Mouse (Mus musculus) embryonic fibroblast, embryonic 13.5 days (primary cell): Measurements from ENCODE around the gene Zfp217. TPM values are rescaled to one million over a fixed set of nuclear protein-coding genes. Genes with fewer than 3 reads are reported as not detected.

ENCODE experiments used
- H3K27ac ChIP-seq: 2 replicates; pipeline ENCODE4 v1.5.1; 2012; ENCODE audit warnings: low read length, control low read depth, inconsistent platforms; ENCODE audit not compliant: insufficient read depth
- H3K4me1 ChIP-seq: 2 replicates; pipeline ENCODE4 v1.6.1; 2011; ENCODE audit warnings: low read length; ENCODE audit not compliant: control insufficient read depth, insufficient read depth
- H3K4me3 ChIP-seq: 2 replicates; pipeline ENCODE4 v1.5.1; 2011; ENCODE audit warnings: mild to moderate bottlenecking, control low read depth, low read length; ENCODE audit not compliant: insufficient read depth
- CTCF ChIP-seq: IDR thresholded peaks from 2 replicates; pipeline ENCODE4 v1.5.1; 2011; ENCODE audit warnings: mild to moderate bottlenecking, control low read depth, low read length, moderate library complexity, borderline replicate concordance; ENCODE audit not compliant: insufficient read depth
- POLR2A ChIP-seq: IDR thresholded peaks from 2 replicates; pipeline ENCODE4 v1.6.1; 2011; ENCODE audit warnings: low read depth, mild to moderate bottlenecking, control low read depth, low read length, moderate library complexity
- polyA plus RNA-seq: library from polyadenylated mRNA; stranded (reverse); fragments of >200 nt; gene quantifications from 2 replicates; pipeline ENCODE4 v1.2.4, GENCODE M21; 2011; ENCODE audit warnings: low read depth; ENCODE audit not compliant: missing spikeins, insufficient read length

Gene Zfp217
- polyA plus RNA-seq, 1 experiment = 13.0 TPM

- Histone ChIP-seq H3K4me1 (no peaks in the 10 kb centered on the region; the same call in 1 of the 2 replicates), H3K27ac (no peak overlapping the region), H3K4me3 (no peak overlapping the region)
- TF ChIP-seq CTCF = no peak
- no peak for TF ChIP-seq POLR2A
These were observed 12.1 kb upstream of the Zfp217 start for GRCm38 (mm10) chr2:170159795-170160568.

DNA sequence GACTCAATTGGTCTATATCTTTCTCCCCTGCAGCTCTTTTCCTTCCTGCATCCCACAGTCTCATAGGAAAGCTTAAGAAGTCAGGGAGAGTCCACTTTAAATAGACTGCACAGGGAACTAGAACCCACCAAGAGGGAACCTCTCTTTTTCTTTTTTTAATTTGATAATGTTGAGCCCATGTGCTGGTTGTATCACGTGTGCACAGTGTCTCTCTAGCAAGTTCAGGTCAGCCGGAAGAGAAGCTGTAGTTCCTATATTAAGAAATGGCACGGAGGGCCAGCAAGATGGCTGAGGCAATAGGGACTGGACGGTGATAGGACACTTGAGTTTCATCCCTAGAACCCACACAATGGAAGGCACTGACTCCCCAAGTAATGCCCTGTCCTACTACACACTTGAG, 11.1 kb upstream of the Zfp217 start:
- H3K4me1 ChIP-seq = no peaks in the 10 kb centered on the region; the same call in 1 of the 2 replicates
- H3K27ac ChIP-seq = no peak overlapping the region
- no peak overlapping the region for H3K4me3 ChIP-seq
- TF ChIP-seq CTCF (no peak), POLR2A (no peak)

DNA sequence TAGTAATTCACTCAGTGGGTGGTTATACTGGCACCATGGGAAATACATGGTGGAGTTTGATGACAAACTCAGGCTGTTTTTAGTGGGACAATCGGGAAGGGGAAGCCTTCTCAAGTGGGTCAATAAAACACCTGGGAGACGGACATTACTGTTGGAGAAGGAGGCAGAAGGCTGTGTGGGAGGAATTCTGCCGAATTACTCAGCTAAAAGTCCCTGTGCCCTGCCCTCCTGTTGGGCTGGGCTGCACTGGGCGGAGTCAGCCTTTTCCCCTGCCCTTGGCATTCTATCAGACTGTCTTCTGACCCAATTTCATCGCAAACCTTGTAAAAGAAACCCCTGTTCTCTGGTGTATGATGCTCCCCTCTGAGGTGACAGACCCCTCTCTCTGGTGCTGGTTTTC, 10.3 kb upstream of the Zfp217 start:
- H3K4me3 ChIP-seq = no peak overlapping the region
- no peaks in the 10 kb centered on the region; the same call in 1 of the 2 replicates for H3K4me1 ChIP-seq
- TF ChIP-seq POLR2A (0 out of 2 replicates have a peak, but pooled peaks have one; percentile 12), CTCF (no peak)
- no peak overlapping the region for H3K27ac ChIP-seq

DNA sequence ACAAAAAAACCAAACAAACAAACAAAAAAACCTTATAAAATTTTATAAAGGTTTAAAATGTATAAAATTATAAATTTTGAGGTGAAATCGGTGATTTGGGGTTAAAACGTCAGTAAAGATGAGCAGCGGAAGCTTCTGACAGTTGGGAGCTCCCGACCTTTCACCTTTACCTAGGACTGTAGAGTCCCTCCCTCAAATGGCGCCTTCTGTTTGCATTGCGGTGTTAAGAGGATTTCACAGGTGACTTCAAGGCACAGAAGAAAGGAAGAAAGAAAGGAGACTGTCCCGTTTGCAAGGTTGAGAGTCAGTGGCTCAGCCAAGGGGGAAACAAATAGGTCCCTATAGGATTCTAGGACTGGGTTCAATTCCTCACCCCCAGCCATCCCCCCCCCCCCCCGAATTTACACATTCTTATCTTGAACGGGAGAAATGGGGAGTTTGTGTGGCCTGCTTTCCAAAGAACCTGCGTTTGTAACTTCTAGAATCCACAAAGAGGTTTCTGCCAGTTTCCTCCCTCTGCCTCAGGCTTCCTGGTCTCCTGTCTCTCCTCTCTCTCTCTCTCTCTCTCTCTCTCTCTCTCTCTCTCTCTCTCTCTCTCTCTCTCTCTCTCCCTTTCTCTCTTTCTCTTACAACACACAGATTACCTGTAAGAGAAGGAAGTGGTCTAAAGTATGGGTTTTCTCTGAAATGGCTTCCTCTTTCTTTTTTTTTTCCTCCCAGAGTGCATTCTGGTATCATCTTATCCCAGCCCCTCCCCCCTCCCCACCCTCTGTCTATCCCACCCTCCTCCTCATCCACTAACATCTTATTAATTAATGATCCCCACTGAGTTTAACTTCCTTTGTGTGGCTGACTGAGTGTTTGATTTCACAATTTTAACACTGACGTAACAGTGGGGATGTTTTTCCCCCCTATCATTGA, 9.6 kb upstream of the Zfp217 start:
- no peaks in the 10 kb centered on the region; the same call in 1 of the 2 replicates for H3K4me1 ChIP-seq
- TF ChIP-seq POLR2A = no peak
- TF ChIP-seq CTCF = no peak
- H3K27ac ChIP-seq = no peak overlapping the region
- H3K4me3 ChIP-seq = no peak overlapping the region

DNA sequence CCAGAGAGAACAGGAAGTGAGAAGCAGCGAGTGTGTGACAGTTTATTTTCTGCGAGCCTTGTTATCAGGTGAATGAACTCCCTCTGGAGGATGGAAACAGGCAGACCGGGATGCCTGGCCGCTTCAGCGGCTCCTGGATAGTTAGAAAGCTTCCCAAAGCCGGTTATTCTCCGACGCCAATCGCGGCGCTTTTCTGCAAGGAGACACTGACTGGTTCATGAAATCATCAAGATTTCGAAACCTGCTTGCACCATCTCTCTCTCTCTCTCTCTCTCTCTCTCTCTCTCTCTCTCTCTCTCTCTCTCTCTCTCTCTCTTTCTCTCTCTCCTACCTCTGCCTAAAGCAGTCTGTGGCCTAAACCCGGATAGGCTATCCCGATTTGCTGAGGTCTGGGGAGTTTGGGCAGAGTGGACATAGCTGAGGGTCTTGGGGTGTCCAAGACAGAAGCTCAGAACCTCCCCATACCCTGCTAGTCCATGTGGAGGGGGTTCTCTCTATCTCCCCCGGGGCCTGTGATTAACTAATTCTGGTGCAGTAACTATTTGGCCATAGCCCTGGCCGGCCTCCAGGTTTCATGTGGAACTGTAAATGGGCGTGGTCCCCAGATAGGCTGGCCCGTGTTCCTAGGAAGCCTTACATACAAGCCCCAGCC, 7.3 kb upstream of the Zfp217 start:
- Histone ChIP-seq H3K4me1 (no peaks in the 10 kb centered on the region; the same call in 1 of the 2 replicates), H3K27ac (peak overlapping the region; percentile 72), H3K4me3 (no peak overlapping the region)
- TF ChIP-seq POLR2A (no peak), CTCF (no peak)

DNA sequence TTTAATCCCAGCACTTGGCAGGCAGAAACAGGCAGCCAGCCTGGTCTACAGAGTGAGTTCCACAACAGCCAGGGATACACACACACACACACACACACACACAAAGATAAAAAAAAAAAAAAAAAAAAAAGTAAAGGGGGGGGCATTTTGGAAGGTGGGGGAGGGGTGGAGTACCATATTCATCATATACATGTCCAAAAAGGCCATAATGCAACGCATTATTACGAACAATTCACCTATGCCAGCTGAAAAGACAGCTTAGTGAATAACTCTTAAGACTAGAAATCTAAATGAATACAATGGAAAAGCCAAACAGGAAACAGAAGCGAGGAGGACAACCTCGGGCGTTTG, 6.8 kb upstream of the Zfp217 start:
- Histone ChIP-seq H3K4me3 (no peak overlapping the region), H3K4me1 (no peaks in the 10 kb centered on the region; the same call in 1 of the 2 replicates), H3K27ac (peak overlapping the region; percentile 72)
- TF ChIP-seq POLR2A = no peak

DNA sequence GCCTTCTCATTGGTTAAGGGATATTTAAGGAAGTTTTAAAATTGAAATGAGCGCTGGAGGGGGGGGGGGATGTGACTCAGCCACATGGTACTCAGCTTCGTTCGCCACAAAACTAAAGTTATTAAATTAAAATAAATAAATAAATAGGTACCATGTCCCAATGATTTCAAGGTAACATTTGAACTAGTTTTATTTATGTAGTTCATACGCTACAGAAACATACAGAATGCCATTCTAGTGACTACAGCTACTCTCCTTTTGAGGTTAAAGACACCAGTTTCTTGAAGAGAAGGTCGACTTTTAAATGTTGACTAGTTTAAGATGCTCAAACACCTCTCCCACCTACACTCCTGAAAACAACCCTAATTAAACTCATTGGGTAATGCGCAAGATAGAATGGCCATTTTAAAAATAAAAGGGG, 6.4 kb upstream of the Zfp217 start:
- no peak overlapping the region for H3K4me3 ChIP-seq
- H3K4me1 ChIP-seq = no peaks in the 10 kb centered on the region; the same call in 1 of the 2 replicates
- no peak for TF ChIP-seq POLR2A
- TF ChIP-seq CTCF = no peak
- peak overlapping the region; percentile 43 for H3K27ac ChIP-seq

DNA sequence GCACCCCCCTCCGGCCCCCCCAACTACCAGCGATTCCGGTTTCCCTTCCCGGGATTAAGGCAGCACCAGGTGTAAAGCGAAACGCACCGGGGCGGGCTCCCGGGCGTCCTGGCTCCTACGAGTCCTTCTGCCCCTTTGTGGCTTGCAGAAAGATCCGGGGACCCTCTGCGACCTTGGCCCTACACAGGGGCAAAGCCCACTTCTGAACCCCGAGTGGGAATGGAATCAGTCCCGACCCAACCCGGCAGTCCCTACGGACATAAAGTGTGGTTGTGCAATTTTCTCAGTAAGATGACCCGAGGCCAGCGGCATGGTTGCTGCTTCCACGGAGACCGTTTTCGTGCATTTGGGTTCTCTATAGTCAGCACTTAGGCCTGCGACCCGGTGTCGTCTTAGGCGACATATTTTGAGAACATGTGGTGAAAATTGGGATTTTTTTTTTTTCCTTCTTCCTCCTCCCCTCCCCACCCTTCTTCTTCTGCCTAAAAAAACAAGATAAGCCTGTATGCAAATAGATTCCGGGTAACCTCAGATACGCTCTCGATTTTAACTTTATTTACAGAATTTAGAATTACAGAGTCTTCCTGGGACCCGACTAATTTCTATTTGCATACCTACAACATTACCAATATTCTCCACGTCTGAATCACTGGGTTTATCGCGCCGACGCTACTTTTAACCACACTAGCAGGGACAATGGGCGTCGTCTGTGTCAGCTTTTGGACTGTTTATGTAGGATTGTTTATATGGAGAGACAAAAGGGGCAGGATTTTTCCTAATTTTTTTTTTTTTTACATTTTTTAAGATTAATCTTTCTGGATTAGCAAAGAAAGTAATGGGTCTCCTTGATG, 5.7 kb upstream of the Zfp217 start:
- H3K27ac ChIP-seq = peak overlapping the region; percentile 47
- H3K4me3 ChIP-seq = peak overlapping the region; percentile 8
- TF ChIP-seq CTCF = no peak
- no peak for TF ChIP-seq POLR2A
- H3K4me1 ChIP-seq = no peaks in the 10 kb centered on the region; the same call in 1 of the 2 replicates

- Histone ChIP-seq H3K4me3 (no peak overlapping the region), H3K27ac (peak overlapping the region; percentile 47), H3K4me1 (no peaks in the 10 kb centered on the region; the same call in 1 of the 2 replicates)
- TF ChIP-seq CTCF (no peak), POLR2A (no peak)
These were observed 5.0 kb upstream of the Zfp217 start for GRCm38 (mm10) chr2:170152856-170153255.
